33 mouse cellular contexts compared by ENCODE assay signal in the genomic region with DNA sequence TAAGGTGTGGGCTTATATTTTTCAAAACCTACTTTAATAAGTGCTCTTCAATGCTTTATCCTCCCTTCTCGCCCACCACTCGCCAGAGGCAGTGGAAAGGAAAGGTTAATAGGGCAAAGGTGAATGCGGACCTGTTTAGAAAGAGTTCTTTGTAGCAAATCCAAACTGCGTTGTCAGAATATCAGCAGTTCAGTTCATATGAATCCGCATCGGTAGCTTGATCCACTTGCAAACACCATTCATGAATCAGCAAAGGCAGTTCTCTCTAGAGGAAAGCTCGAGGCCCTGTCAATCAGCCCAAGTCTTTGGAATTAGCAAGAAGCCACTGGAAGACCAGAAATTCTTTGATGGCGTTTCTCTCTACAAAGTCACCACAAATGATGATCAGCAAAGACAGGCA. TPM values are rescaled to one million over a fixed set of nuclear protein-coding genes. Genes with fewer than 3 reads are reported as not detected.
DNase-seq lines count a peak whose midpoint lies in the region; ATAC-seq and TF ChIP-seq lines count a peak whose summit lies in the region.
"Had no signal": no experiment of that assay in that cellular context is flagged by ENCODE, and none has a peak within 500 bp of the region (broad histone marks: within the 10 kb centered on the region; RNA-seq: fewer than 3 reads in every experiment).

No protein-coding gene starts in this region.

- H3K79me2 ChIP-seq in liver, adult 2 months (ENCODE audit: control insufficient read depth, insufficient read depth, low read length), result no peaks in the 10 kb centered on the region

- no peak for TF ChIP-seq CTCF in cerebellum, adult 2 months (IDR thresholded peaks at IDR 0.05; ENCODE audit: borderline replicate concordance, insufficient read depth, low read depth, low read length)
- TF ChIP-seq CTCF in liver, adult 2 months (IDR thresholded peaks at IDR 0.05; ENCODE audit: low read depth, low read length), result no peak

- no peak for DNase-seq in cerebellum, adult 2 months
- no peak for DNase-seq in cerebellum, postnatal 10 days
- peak; percentile 9 for DNase-seq in hindbrain, embryonic 11.5 days (ENCODE audit: low spot score)
- peak; percentile 73 for DNase-seq in liver, adult 2 months (ENCODE audit: extremely low read depth, low read depth, low spot score)
- DNase-seq in liver, result no peak
- DNase-seq: adrenal gland, adult 8-10 months; adrenal gland, postnatal 25 days; B cell, adult 2 months; cerebellum, adult 18-20 months; cerebellum, adult 9-11 months; cerebellum, postnatal 36 days; forebrain, postnatal 0 days; gastrocnemius, postnatal 25 days; heart, adult 18-20 months; heart, postnatal 10 days; heart, postnatal 36 days had no signal

- TF ChIP-seq POLR2A in cerebellum, adult 2 months (IDR thresholded peaks at IDR 0.05; ENCODE audit: borderline replicate concordance, insufficient read depth, low read length), result no peak
- TF ChIP-seq POLR2A in liver, adult 2 months (IDR thresholded peaks at IDR 0.05; ENCODE audit: extremely low read depth, insufficient read depth, low read length), result no peak

- no peaks in the 10 kb centered on the region; the same call in 1 of the 2 replicates for H3K4me1 ChIP-seq in cerebellum, adult 2 months (ENCODE audit: control insufficient read depth, insufficient read depth, low read length)
- H3K4me1 ChIP-seq in hindbrain, embryonic 11.5 days (replicated peaks; ENCODE audit: control insufficient read depth, insufficient read depth, low read length), result no peaks in the 10 kb centered on the region
- no peaks in the 10 kb centered on the region for H3K4me1 ChIP-seq in hindbrain, embryonic 16.5 days (ENCODE audit: control insufficient read depth, insufficient read depth, low read depth, low read length)
- peaks cover 14% of the 10 kb centered on the region for H3K4me1 ChIP-seq in liver, adult 2 months (ENCODE audit: control insufficient read depth, insufficient read depth, low read length)
- 0 out of 2 replicates have a peak, but pooled peaks cover 3% of the 10 kb centered on the region for H3K4me1 ChIP-seq in midbrain, embryonic 13.5 days (replicated peaks)
- H3K4me1 ChIP-seq: embryonic facial prominence, embryonic 12.5 days; embryonic facial prominence, embryonic 15.5 days; heart, embryonic 15.5 days had no signal

- 86% methylated on average over 8 of the region's 8 CpGs for WGBS in cerebellum, adult 2 months
- 51% methylated on average over 8 of the region's 8 CpGs for WGBS in hindbrain, embryonic 11.5 days
- 52% methylated on average over 8 of the region's 8 CpGs for WGBS in hindbrain, embryonic 16.5 days
- WGBS in liver, adult 2 months, result 37% methylated on average over 8 of the region's 8 CpGs
- WGBS in midbrain, embryonic 13.5 days, result 64% methylated on average over 8 of the region's 8 CpGs

- H3K4me3 ChIP-seq in cerebellum, adult 2 months (replicated peaks; ENCODE audit: insufficient read depth, low read depth, low read length), result no peak overlapping the region
- H3K4me3 ChIP-seq in hindbrain, embryonic 11.5 days (ENCODE audit: low read depth, low read length), result no peak overlapping the region
- no peak overlapping the region for H3K4me3 ChIP-seq in hindbrain, embryonic 16.5 days (ENCODE audit: low read length)
- no peak overlapping the region for H3K4me3 ChIP-seq in liver, adult 2 months (ENCODE audit: insufficient read depth, low read depth, low read length)
- no peak overlapping the region for H3K4me3 ChIP-seq in midbrain, embryonic 13.5 days (replicated peaks)
- H3K4me3 ChIP-seq: embryonic facial prominence, embryonic 12.5 days; embryonic facial prominence, embryonic 15.5 days; heart, embryonic 12.5 days; heart, embryonic 15.5 days; hindbrain, embryonic 10.5 days had no signal

- no peaks in the 10 kb centered on the region for H3K9me3 ChIP-seq in hindbrain, embryonic 11.5 days (ENCODE audit: control insufficient read depth, low read length)
- no peaks in the 10 kb centered on the region for H3K9me3 ChIP-seq in hindbrain, embryonic 16.5 days (ENCODE audit: control insufficient read depth, low read length)
- H3K9me3 ChIP-seq in midbrain, embryonic 13.5 days, result no peaks in the 10 kb centered on the region
- H3K9me3 ChIP-seq: embryonic facial prominence, embryonic 12.5 days; embryonic facial prominence, embryonic 15.5 days; G1E; heart, embryonic 12.5 days; heart, embryonic 15.5 days; hindbrain, embryonic 10.5 days had no signal

- no peak for ATAC-seq in hindbrain, embryonic 11.5 days (ENCODE audit: low FRiP score)
- no peak for ATAC-seq in hindbrain, embryonic 16.5 days
- no peak for ATAC-seq in midbrain, embryonic 13.5 days
- ATAC-seq: forebrain, embryonic 14.5 days; forebrain, postnatal 0 days; intestine, postnatal 0 days; Patski had no signal

- no peaks in the 10 kb centered on the region for H3K27me3 ChIP-seq in cerebellum, adult 2 months (ENCODE audit: control insufficient read depth, insufficient read depth, low read length)
- H3K27me3 ChIP-seq in hindbrain, embryonic 11.5 days (ENCODE audit: control insufficient read depth, insufficient read depth, low read length), result no peaks in the 10 kb centered on the region
- no peaks in the 10 kb centered on the region for H3K27me3 ChIP-seq in hindbrain, embryonic 16.5 days (replicated peaks; ENCODE audit: control insufficient read depth, insufficient read depth, low read length)
- H3K27me3 ChIP-seq in liver, adult 2 months (ENCODE audit: control insufficient read depth, insufficient read depth, low read length), result no peaks in the 10 kb centered on the region
- no peaks in the 10 kb centered on the region for H3K27me3 ChIP-seq in midbrain, embryonic 13.5 days
- H3K27me3 ChIP-seq: embryonic facial prominence, embryonic 12.5 days; embryonic facial prominence, embryonic 15.5 days; heart, embryonic 12.5 days; heart, embryonic 15.5 days; Patski had no signal

- no peak overlapping the region for H3K9ac ChIP-seq in hindbrain, embryonic 11.5 days (ENCODE audit: low read depth, low read length)
- no peak overlapping the region for H3K9ac ChIP-seq in hindbrain, embryonic 16.5 days (ENCODE audit: low read depth, low read length)
- H3K9ac ChIP-seq in liver, adult 2 months (ENCODE audit: low read depth, low read length), result 0 out of 2 replicates have a peak overlapping the region, but pooled peaks have one; percentile 38
- H3K9ac ChIP-seq in midbrain, embryonic 13.5 days (replicated peaks), result no peak overlapping the region
- H3K9ac ChIP-seq: embryonic facial prominence, embryonic 12.5 days; embryonic facial prominence, embryonic 15.5 days; forebrain, postnatal 0 days; heart, embryonic 12.5 days; heart, embryonic 15.5 days; hindbrain, embryonic 14.5 days had no signal

- H3K27ac ChIP-seq in cerebellum, adult 2 months (ENCODE audit: insufficient read depth, low read length), result peak overlapping the region; percentile 13; the same call in 1 of the 2 replicates
- no peak overlapping the region for H3K27ac ChIP-seq in hindbrain, embryonic 11.5 days (ENCODE audit: low read depth, low read length)
- no peak overlapping the region for H3K27ac ChIP-seq in hindbrain, embryonic 16.5 days (ENCODE audit: low read depth, low read length)
- peak overlapping the region; percentile 91 for H3K27ac ChIP-seq in liver, adult 2 months (replicated peaks; ENCODE audit: insufficient read depth, low read depth, low read length)
- no peak overlapping the region for H3K27ac ChIP-seq in midbrain, embryonic 13.5 days
- H3K27ac ChIP-seq: embryonic facial prominence, embryonic 12.5 days; embryonic facial prominence, embryonic 15.5 days; heart, embryonic 15.5 days; hindbrain, embryonic 10.5 days; hindbrain, embryonic 14.5 days had no signal

- H3K4me2 ChIP-seq in hindbrain, embryonic 11.5 days (replicated peaks; ENCODE audit: low read depth, low read length), result no peak overlapping the region
- no peak overlapping the region for H3K4me2 ChIP-seq in hindbrain, embryonic 16.5 days (ENCODE audit: low read length)
- no peak overlapping the region for H3K4me2 ChIP-seq in midbrain, embryonic 13.5 days (replicated peaks)
- H3K4me2 ChIP-seq: embryonic facial prominence, embryonic 12.5 days; embryonic facial prominence, embryonic 15.5 days; heart, embryonic 12.5 days; heart, embryonic 15.5 days; hindbrain, embryonic 14.5 days had no signal

- no peaks in the 10 kb centered on the region for H3K36me3 ChIP-seq in hindbrain, embryonic 11.5 days (ENCODE audit: control insufficient read depth, insufficient read depth, low read length)
- H3K36me3 ChIP-seq in hindbrain, embryonic 16.5 days (ENCODE audit: control insufficient read depth, insufficient read depth, low read length), result no peaks in the 10 kb centered on the region
- H3K36me3 ChIP-seq in liver, adult 2 months (ENCODE audit: control insufficient read depth, insufficient read depth, low read length), result no peaks in the 10 kb centered on the region
- H3K36me3 ChIP-seq in midbrain, embryonic 13.5 days, result no peaks in the 10 kb centered on the region
- H3K36me3 ChIP-seq: embryonic facial prominence, embryonic 12.5 days; embryonic facial prominence, embryonic 15.5 days; G1E; heart, embryonic 12.5 days; heart, embryonic 15.5 days; hindbrain, embryonic 10.5 days had no signal

RNA-seq across cellular contexts. Expression of gene Nat8, which starts 6.8 kb away (rescaled TPM):
- polyA plus RNA-seq in cerebellum, adult 2 months (2012; rRNA removed), result 4.2 and 6.3 TPM in 2 replicates
- polyA plus RNA-seq in hindbrain, embryonic 11.5 days (2014; fragmentation: Nextera tagmentation; extraction: Ambion mirVana), result 0.15 TPM in 1 of 2 replicates, not detected in the other
- 0.23 TPM in 1 of 2 replicates, not detected in the other for polyA plus RNA-seq in hindbrain, embryonic 16.5 days (2015; fragmentation: Nextera tagmentation; extraction: Ambion mirVana)
- 0.18 and 0.27 TPM in 2 replicates for total RNA-seq in liver, adult 2 months (2014; rRNA removed)
- polyA plus RNA-seq in liver, adult 2 months (2012; rRNA removed), result 1.2 and 3.4 TPM in 2 replicates
- polyA plus RNA-seq in midbrain, embryonic 13.5 days (2015; fragmentation: Nextera tagmentation; extraction: Ambion mirVana), result not detected in 2 replicates
- total RNA-seq: CH12.LX; G1E; gastrocnemius, adult 8-10 months; gastrocnemius, postnatal 25 days; heart, adult 18-20 months; heart, postnatal 10 days; heart, postnatal 36 days had no signal
- polyA plus RNA-seq: embryonic facial prominence, embryonic 12.5 days; embryonic facial prominence, embryonic 15.5 days; forebrain, embryonic 11.5 days; forebrain, embryonic 14.5 days; G1E; heart, embryonic 12.5 days; heart, embryonic 15.5 days; hindbrain, embryonic 10.5 days had no signal

RNA-seq across cellular contexts. Expression of gene Nat8f5, which starts 17.9 kb away (rescaled TPM):
- 7.3 and 9.1 TPM in 2 replicates for polyA plus RNA-seq in cerebellum, adult 2 months (2012; rRNA removed)
- polyA plus RNA-seq in hindbrain, embryonic 11.5 days (2014; fragmentation: Nextera tagmentation; extraction: Ambion mirVana), result not detected in 2 replicates
- 0.36 TPM in 1 of 2 replicates, not detected in the other for polyA plus RNA-seq in hindbrain, embryonic 16.5 days (2015; fragmentation: Nextera tagmentation; extraction: Ambion mirVana)
- 0.18 and 0.27 TPM in 2 replicates for total RNA-seq in liver, adult 2 months (2014; rRNA removed)
- polyA plus RNA-seq in liver, adult 2 months (2012; rRNA removed), result 0.53 and 2.7 TPM in 2 replicates
- polyA plus RNA-seq in midbrain, embryonic 13.5 days (2015; fragmentation: Nextera tagmentation; extraction: Ambion mirVana), result 0.22 TPM in 1 of 2 replicates, not detected in the other
- total RNA-seq: CH12.LX; forebrain, postnatal 0 days; G1E; gastrocnemius, adult 8-10 months; gastrocnemius, postnatal 25 days; heart, adult 18-20 months; heart, postnatal 10 days; heart, postnatal 36 days had no signal
- polyA plus RNA-seq: embryonic facial prominence, embryonic 12.5 days; embryonic facial prominence, embryonic 15.5 days; forebrain, embryonic 11.5 days; forebrain, embryonic 14.5 days; G1E; gonadal fat pad, adult 2 months; heart, embryonic 12.5 days; heart, embryonic 15.5 days; hindbrain, embryonic 10.5 days; hindbrain, embryonic 14.5 days; intestine, embryonic 14.5 days; Patski had no signal

RNA-seq across cellular contexts. Expression of gene Nat8f6, which starts 17.9 kb away (rescaled TPM):
- 2.2 and 4.0 TPM in 2 replicates for polyA plus RNA-seq in cerebellum, adult 2 months (2012; rRNA removed)
- not detected in 2 replicates for polyA plus RNA-seq in hindbrain, embryonic 11.5 days (2014; fragmentation: Nextera tagmentation; extraction: Ambion mirVana)
- not detected in 2 replicates for polyA plus RNA-seq in hindbrain, embryonic 16.5 days (2015; fragmentation: Nextera tagmentation; extraction: Ambion mirVana)
- total RNA-seq in liver, adult 2 months (2014; rRNA removed), result not detected in 2 replicates
- 0.28 and 0.57 TPM in 2 replicates for polyA plus RNA-seq in liver, adult 2 months (2012; rRNA removed)
- polyA plus RNA-seq in midbrain, embryonic 13.5 days (2015; fragmentation: Nextera tagmentation; extraction: Ambion mirVana), result not detected in 2 replicates
- total RNA-seq: CH12.LX; forebrain, postnatal 0 days; G1E; gastrocnemius, adult 8-10 months; heart, adult 18-20 months; heart, postnatal 36 days had no signal
- polyA plus RNA-seq: embryonic facial prominence, embryonic 12.5 days; embryonic facial prominence, embryonic 15.5 days; forebrain, embryonic 11.5 days; forebrain, embryonic 14.5 days; forebrain, postnatal 0 days; G1E; gonadal fat pad, adult 2 months; heart, embryonic 12.5 days; heart, embryonic 15.5 days; hindbrain, embryonic 10.5 days; hindbrain, embryonic 14.5 days; intestine, embryonic 14.5 days; intestine, postnatal 0 days had no signal

RNA-seq across cellular contexts. Expression of gene Nat8f2, which starts 30.3 kb away (rescaled TPM):
- polyA plus RNA-seq in cerebellum, adult 2 months (2012; rRNA removed), result 0.31 and 0.33 TPM in 2 replicates
- polyA plus RNA-seq in hindbrain, embryonic 11.5 days (2014; fragmentation: Nextera tagmentation; extraction: Ambion mirVana), result 0.12 TPM in 1 of 2 replicates, not detected in the other
- not detected in 2 replicates for polyA plus RNA-seq in hindbrain, embryonic 16.5 days (2015; fragmentation: Nextera tagmentation; extraction: Ambion mirVana)
- 524 and 612 TPM in 2 replicates for total RNA-seq in liver, adult 2 months (2014; rRNA removed)
- polyA plus RNA-seq in liver, adult 2 months (2012; rRNA removed), result 256 and 307 TPM in 2 replicates
- not detected in 2 replicates for polyA plus RNA-seq in midbrain, embryonic 13.5 days (2015; fragmentation: Nextera tagmentation; extraction: Ambion mirVana)
- total RNA-seq: CH12.LX; forebrain, postnatal 0 days; heart, postnatal 10 days; heart, postnatal 36 days had no signal
- polyA plus RNA-seq: embryonic facial prominence, embryonic 12.5 days; forebrain, embryonic 11.5 days; forebrain, embryonic 14.5 days; forebrain, postnatal 0 days; G1E; heart, embryonic 12.5 days; heart, embryonic 15.5 days; hindbrain, embryonic 10.5 days; hindbrain, embryonic 14.5 days had no signal

Comparison
In these comparisons a context has a peak if more than half of its experiments do, and no peak if none do; other contexts are left out.
1. DNase-seq: peak in hindbrain, embryonic 11.5 days (single experiment) and liver, adult 2 months (single experiment); none in cerebellum, adult 2 months (0 of 2), cerebellum, postnatal 10 days (0 of 2) and liver (single experiment).
2. H3K27ac ChIP-seq: peak in cerebellum, adult 2 months (single experiment) and liver, adult 2 months (single experiment); none in hindbrain, embryonic 11.5 days (single experiment), hindbrain, embryonic 16.5 days (single experiment) and midbrain, embryonic 13.5 days (single experiment).